Comparison of ENCODE assay signal across 21 mouse cellular contexts in the genomic region with DNA sequence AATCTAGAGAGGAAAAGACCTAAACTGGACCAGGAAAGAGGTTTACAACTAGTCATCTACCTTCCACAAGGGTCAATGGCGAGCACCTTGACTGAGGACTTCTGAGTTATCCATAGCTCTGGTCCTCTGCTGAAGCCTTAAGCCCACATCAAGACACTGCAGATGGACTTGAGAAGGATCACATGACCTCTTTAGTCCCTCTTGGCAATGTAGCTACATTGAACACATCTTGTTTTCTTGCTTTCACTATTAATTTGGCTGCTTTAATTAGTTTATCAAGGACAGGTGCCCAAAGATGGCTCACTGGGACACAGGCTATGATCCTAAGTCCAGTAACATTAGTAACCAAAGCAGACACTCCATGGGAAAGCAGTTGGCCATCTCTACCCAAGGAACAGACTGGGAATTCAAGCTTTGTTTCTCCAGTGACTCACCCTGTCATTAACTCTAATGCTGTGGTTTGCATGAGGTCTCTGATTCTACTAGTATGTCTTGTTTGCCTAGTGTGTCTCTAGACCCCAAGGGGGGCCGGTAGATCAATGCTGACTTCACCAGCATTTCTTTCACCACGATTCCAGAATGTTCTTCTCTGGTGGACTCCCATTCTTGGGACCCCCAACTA. TPM values are rescaled to one million over a fixed set of nuclear protein-coding genes. Genes with fewer than 3 reads are reported as not detected.
"Had no signal": no experiment of that assay in that cellular context is flagged by ENCODE, and none has a peak within 500 bp of the region (broad histone marks: within the 10 kb centered on the region; RNA-seq: fewer than 3 reads in every experiment).

No protein-coding gene starts in this region.

- H3K4me2 ChIP-seq: lung, embryonic 15.5 days; midbrain, embryonic 11.5 days; midbrain, embryonic 13.5 days; midbrain, embryonic 15.5 days; neural tube, embryonic 13.5 days; neural tube, embryonic 15.5 days; stomach, embryonic 15.5 days had no signal

- H3K9me3 ChIP-seq: lung, embryonic 15.5 days; midbrain, embryonic 13.5 days; midbrain, embryonic 15.5 days; neural tube, embryonic 15.5 days; stomach, embryonic 15.5 days had no signal

- H3K4me3 ChIP-seq: lung, embryonic 15.5 days; megakaryocyte, embryonic 14.5 days; midbrain, embryonic 13.5 days; midbrain, embryonic 15.5 days; neural tube, embryonic 13.5 days; neural tube, embryonic 15.5 days; stomach, embryonic 15.5 days had no signal

- ATAC-seq: liver, postnatal 0 days; lung, postnatal 0 days; midbrain, embryonic 13.5 days; midbrain, embryonic 15.5 days had no signal

- H3K4me1 ChIP-seq: midbrain, embryonic 13.5 days; midbrain, embryonic 15.5 days; neural tube, embryonic 13.5 days; neural tube, embryonic 15.5 days; stomach, embryonic 15.5 days had no signal

- H3K27me3 ChIP-seq: lung, embryonic 15.5 days; midbrain, embryonic 13.5 days; midbrain, embryonic 15.5 days; neural tube, embryonic 13.5 days; neural tube, embryonic 15.5 days; stomach, embryonic 15.5 days had no signal

- H3K27ac ChIP-seq: lung, embryonic 15.5 days; macrophage; midbrain, embryonic 13.5 days; midbrain, embryonic 15.5 days; neural tube, embryonic 13.5 days; neural tube, embryonic 15.5 days; stomach, embryonic 15.5 days; stomach, postnatal 0 days had no signal

- H3K36me3 ChIP-seq: lung, embryonic 15.5 days; midbrain, embryonic 13.5 days; midbrain, embryonic 15.5 days; neural tube, embryonic 13.5 days; neural tube, embryonic 15.5 days; stomach, embryonic 15.5 days had no signal

- H3K9ac ChIP-seq: liver, postnatal 0 days; lung, embryonic 15.5 days; midbrain, embryonic 13.5 days; midbrain, embryonic 15.5 days; neural tube, embryonic 13.5 days; neural tube, embryonic 15.5 days; stomach, embryonic 15.5 days had no signal

- DNase-seq: liver, postnatal 0 days; lung, adult 2 months; lung, postnatal 14 days; lung, postnatal 36 days; right cerebral cortex, postnatal 14 days; thymus, adult 2 months; thymus, postnatal 25 days; thymus, postnatal 4 days had no signal

RNA-seq across cellular contexts. Expression of a gene that starts 25.3 kb away (rescaled TPM):
- total RNA-seq: midbrain, postnatal 0 days; monocyte, adult 5-6 weeks had no signal
- polyA plus RNA-seq: lung, postnatal 0 days; midbrain, embryonic 11.5 days; stomach, postnatal 0 days had no signal
